Mouse (Mus musculus) liver, embryonic 15.5 days (tissue): ENCODE results near the gene Cep41. TPM values are rescaled to one million over a fixed set of nuclear protein-coding genes. Genes with fewer than 3 reads are reported as not detected.

ENCODE experiments used
- ATAC-seq: fragments of 200-750 bp; cut with Nextera tagmentation; 2 replicates; pipeline ENCODE4 v1.8.0; 2017; ENCODE audit warnings: moderate number of reproducible peaks, mild to moderate bottlenecking, moderate library complexity; ENCODE audit not compliant: insufficient read depth
- H3K27ac ChIP-seq: fragments of 300-500 bp; sonication (generic); replicated peaks from 2 replicates; pipeline ENCODE4 v1.5.1; 2015; ENCODE audit warnings: mild to moderate bottlenecking, inconsistent platforms
- H3K27me3 ChIP-seq: fragments of 300-500 bp; sonication (generic); 2 replicates; pipeline ENCODE4 v1.6.1; 2015; ENCODE audit warnings: mild to moderate bottlenecking, inconsistent platforms
- H3K36me3 ChIP-seq: fragments of 300-500 bp; sonication (generic); replicated peaks from 2 replicates; pipeline ENCODE4 v1.6.1; 2015; ENCODE audit warnings: moderate library complexity, mild to moderate bottlenecking, inconsistent platforms
- H3K4me1 ChIP-seq: fragments of 300-500 bp; sonication (generic); replicated peaks from 2 replicates; pipeline ENCODE4 v1.6.1; 2015; ENCODE audit warnings: inconsistent platforms
- H3K4me2 ChIP-seq: fragments of 300-500 bp; sonication (generic); 2 replicates; pipeline ENCODE4 v1.6.1; 2015; ENCODE audit warnings: moderate library complexity, mild to moderate bottlenecking, inconsistent platforms
- H3K4me3 ChIP-seq: fragments of 300-500 bp; sonication (generic); replicated peaks from 2 replicates; pipeline ENCODE4 v1.5.1; 2015; ENCODE audit warnings: mild to moderate bottlenecking, inconsistent platforms
- H3K9ac ChIP-seq: fragments of 300-500 bp; sonication (generic); 2 replicates; pipeline ENCODE4 v1.6.1; 2015; ENCODE audit warnings: moderate library complexity, mild to moderate bottlenecking, inconsistent platforms
- H3K9me3 ChIP-seq: fragments of 300-500 bp; sonication (generic); replicated peaks from 2 replicates; pipeline ENCODE4 v1.6.1; 2016; ENCODE audit warnings: inconsistent platforms
- WGBS: fragments of 180-500 bp; shearing (Covaris S2); methylation state at CpG from one replicate; pipeline ENCODE4 v1.1.7; 2015; ENCODE audit warnings: mixed read lengths; ENCODE audit not compliant: insufficient replicate concordance; 5-methylcytosine and 5-hydroxymethylcytosine counted together
- polyA plus RNA-seq: library from polyadenylated mRNA; unstranded; fragments of >200 nt; fragmentation: Nextera tagmentation; extraction: Ambion mirVana; gene quantifications from 2 replicates; pipeline ENCODE4 v1.2.1, GENCODE M21; 2015

The Cep41 gene
- polyA plus RNA-seq, 1 experiment from 2014 or later, result 3.8 TPM

GRCm38 (mm10) chr6:30732571-30733130 is 39.1 kb upstream of the Cep41 start:
- H3K9ac ChIP-seq, result no peak overlapping the region
- no peaks in the 10 kb centered on the region for H3K36me3 ChIP-seq
- no peak overlapping the region for H3K27ac ChIP-seq
- H3K4me1 ChIP-seq, result no peaks in the 10 kb centered on the region
- H3K4me3 ChIP-seq, result no peak overlapping the region
- peaks cover 5% of the 10 kb centered on the region; the same call in 1 of the 2 replicates for H3K9me3 ChIP-seq
- ATAC-seq, result no peak
- 47% methylated on average over 18 of the region's 18 CpGs for WGBS
- H3K4me2 ChIP-seq, result no peak overlapping the region
- peaks cover 72% of the 10 kb centered on the region for H3K27me3 ChIP-seq

GRCm38 (mm10) chr6:30730301-30730971 is 36.9 kb upstream of the Cep41 start:
- 55% methylated on average over 12 of the region's 12 CpGs for WGBS

GRCm38 (mm10) chr6:30723331-30723730 is 29.8 kb upstream of the Cep41 start, which contains the start of gene Mest:
TSS of gene Mest (plus strand) at chr6:30723547.
- Histone ChIP-seq H3K4me3 (no peak within 1 kb of the TSS), H3K36me3 (no peaks in the 10 kb centered on the region), H3K9ac (no peak within 1 kb of the TSS), H3K27ac (no peak within 1 kb of the TSS), H3K4me1 (no peaks in the 10 kb centered on the region), H3K27me3 (no peaks in the 10 kb centered on the region), H3K4me2 (no peak within 1 kb of the TSS), H3K9me3 (no peaks in the 10 kb centered on the region)
- no peak for ATAC-seq
- WGBS, result 66% methylated on average over 7 of the region's 7 CpGs

More at GRCm38 (mm10) chr6:30730301-30730971, 36.9 kb upstream of the Cep41 start:
- Histone ChIP-seq H3K36me3 (no peaks in the 10 kb centered on the region), H3K4me1 (no peaks in the 10 kb centered on the region), H3K4me3 (no peak overlapping the region), H3K9ac (no peak overlapping the region), H3K9me3 (no peaks in the 10 kb centered on the region), H3K4me2 (no peak overlapping the region), H3K27me3 (peaks cover 50% of the 10 kb centered on the region), H3K27ac (no peak overlapping the region)
- ATAC-seq, result no peak

GRCm38 (mm10) chr6:30722385-30723164 is 29.0 kb upstream of the Cep41 start:
- WGBS, result 69% methylated on average over 4 of the region's 4 CpGs
- no peak for ATAC-seq
- H3K36me3 ChIP-seq, result no peaks in the 10 kb centered on the region

DNA sequence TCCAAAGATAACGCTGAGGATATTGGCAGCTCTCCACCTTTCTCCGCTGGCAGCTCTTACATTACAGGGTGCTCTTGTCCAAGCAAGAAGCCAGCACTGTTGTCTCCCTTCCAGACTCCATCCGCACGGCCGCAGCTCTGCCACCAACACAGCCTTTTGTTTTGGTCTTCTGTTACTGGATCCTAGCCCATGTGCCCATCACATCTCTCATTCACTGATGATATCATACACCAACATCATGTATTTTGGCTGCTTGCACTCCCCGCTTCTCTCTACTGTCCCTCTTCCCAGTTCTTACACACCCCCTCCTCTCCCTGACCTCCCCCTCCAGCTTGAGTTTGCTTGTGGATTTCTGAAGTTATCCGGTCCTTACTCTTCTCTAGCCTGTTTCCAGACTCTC is 23.2 kb upstream of the Cep41 start:
- Histone ChIP-seq H3K9ac (no peak overlapping the region), H3K4me2 (no peak overlapping the region), H3K9me3 (no peaks in the 10 kb centered on the region), H3K36me3 (no peaks in the 10 kb centered on the region), H3K4me3 (no peak overlapping the region), H3K4me1 (no peaks in the 10 kb centered on the region), H3K27ac (no peak overlapping the region), H3K27me3 (no peaks in the 10 kb centered on the region)
- 73% methylated on average over 7 of the region's 7 CpGs for WGBS
- ATAC-seq, result no peak

More at GRCm38 (mm10) chr6:30722385-30723164, 29.0 kb upstream of the Cep41 start:
- Histone ChIP-seq H3K4me1 (no peaks in the 10 kb centered on the region), H3K27ac (no peak overlapping the region), H3K27me3 (no peaks in the 10 kb centered on the region), H3K4me2 (no peak overlapping the region), H3K4me3 (no peak overlapping the region), H3K9ac (no peak overlapping the region), H3K9me3 (no peaks in the 10 kb centered on the region)

GRCm38 (mm10) chr6:30714891-30715471 is 21.4 kb upstream of the Cep41 start:
- Histone ChIP-seq H3K27me3 (no peaks in the 10 kb centered on the region), H3K4me2 (no peak overlapping the region), H3K27ac (no peak overlapping the region), H3K9ac (no peak overlapping the region), H3K9me3 (no peaks in the 10 kb centered on the region), H3K4me3 (no peak overlapping the region), H3K36me3 (no peaks in the 10 kb centered on the region), H3K4me1 (no peaks in the 10 kb centered on the region)
- no peak for ATAC-seq
- WGBS, result 65% methylated on average over 5 of the region's 5 CpGs

DNA sequence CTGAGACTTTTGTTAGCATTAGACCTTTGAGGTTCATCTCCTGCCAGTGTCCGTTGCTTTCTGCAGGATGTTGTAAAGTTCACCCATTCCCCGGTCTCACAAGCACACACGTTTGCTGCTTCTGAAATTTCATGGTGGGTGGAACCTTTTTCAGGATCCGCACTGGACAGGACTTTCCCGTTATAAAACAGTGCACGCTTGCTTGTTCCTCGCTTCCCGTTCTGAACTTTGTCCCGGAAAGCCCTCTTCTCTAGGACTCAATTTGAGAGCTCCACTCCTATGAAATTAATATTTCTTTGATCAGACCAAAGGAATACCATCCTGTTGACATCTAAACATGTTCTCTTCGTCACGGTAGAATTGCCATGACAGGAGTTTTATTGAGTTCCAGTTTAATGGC is 20.3 kb upstream of the Cep41 start:
- Histone ChIP-seq H3K9ac (no peak overlapping the region), H3K4me3 (no peak overlapping the region), H3K4me1 (no peaks in the 10 kb centered on the region), H3K4me2 (no peak overlapping the region), H3K36me3 (no peaks in the 10 kb centered on the region), H3K9me3 (no peaks in the 10 kb centered on the region), H3K27ac (no peak overlapping the region), H3K27me3 (no peaks in the 10 kb centered on the region)
- ATAC-seq, result no peak
- 67% methylated on average over 11 of the region's 11 CpGs for WGBS

DNA sequence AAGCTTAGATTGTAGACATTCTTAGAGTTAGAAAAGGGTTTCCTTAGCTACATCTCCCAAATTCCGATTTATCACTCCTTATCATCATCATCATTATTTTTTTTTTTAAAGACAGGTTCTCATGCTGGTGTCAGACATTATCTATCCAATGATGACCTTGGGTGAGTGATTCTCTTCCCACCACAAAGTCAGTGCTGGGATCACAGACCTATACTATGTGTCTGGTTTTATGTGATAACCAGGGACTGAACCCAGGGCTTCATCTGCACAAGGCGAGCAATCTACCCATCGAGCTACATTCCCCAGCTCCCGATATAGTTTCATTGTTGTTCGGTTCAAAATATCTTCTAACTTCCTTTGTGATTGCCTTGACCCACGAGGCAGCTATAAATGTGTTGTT is 19.9 kb upstream of the Cep41 start:
- Histone ChIP-seq H3K9ac (no peak overlapping the region), H3K4me1 (no peaks in the 10 kb centered on the region), H3K4me2 (no peak overlapping the region), H3K9me3 (no peaks in the 10 kb centered on the region), H3K27ac (no peak overlapping the region), H3K27me3 (no peaks in the 10 kb centered on the region), H3K36me3 (no peaks in the 10 kb centered on the region), H3K4me3 (no peak overlapping the region)
- no peak for ATAC-seq
- 44% methylated on average over 6 of the region's 6 CpGs for WGBS

DNA sequence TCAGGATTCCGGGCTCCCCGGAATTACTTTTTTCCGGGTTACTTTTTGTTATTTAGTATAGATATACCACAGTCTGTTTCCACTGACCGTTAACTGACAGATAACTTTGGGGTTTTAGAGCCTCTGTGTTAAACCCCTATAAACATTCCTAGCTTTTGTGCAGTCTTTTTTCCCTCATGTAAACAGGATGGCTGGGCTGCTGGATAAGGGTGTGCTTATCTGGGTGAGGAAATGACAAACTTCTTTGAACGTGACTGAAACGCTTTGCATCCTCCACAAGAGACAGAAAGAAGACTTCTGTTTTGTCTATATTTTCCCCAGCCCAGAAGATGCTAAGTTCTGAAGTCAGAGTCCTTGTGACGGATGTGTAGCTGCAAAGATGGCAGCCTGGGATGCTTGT is 18.9 kb upstream of the Cep41 start:
- H3K36me3 ChIP-seq, result no peaks in the 10 kb centered on the region
- H3K9ac ChIP-seq, result no peak overlapping the region
- H3K27me3 ChIP-seq, result no peaks in the 10 kb centered on the region
- WGBS, result 24% methylated on average over 7 of the region's 7 CpGs
- ATAC-seq, result no peak
- no peak overlapping the region for H3K4me2 ChIP-seq
- 0 out of 2 replicates have a peak overlapping the region, but pooled peaks have one; percentile 14 for H3K27ac ChIP-seq
- H3K4me1 ChIP-seq, result no peaks in the 10 kb centered on the region
- H3K9me3 ChIP-seq, result no peaks in the 10 kb centered on the region
- no peak overlapping the region for H3K4me3 ChIP-seq

GRCm38 (mm10) chr6:30711365-30711763 is 17.8 kb upstream of the Cep41 start:
- Histone ChIP-seq H3K9ac (no peak overlapping the region), H3K4me3 (no peak overlapping the region), H3K4me1 (no peaks in the 10 kb centered on the region), H3K36me3 (no peaks in the 10 kb centered on the region), H3K27me3 (no peaks in the 10 kb centered on the region), H3K4me2 (no peak overlapping the region), H3K27ac (no peak overlapping the region), H3K9me3 (no peaks in the 10 kb centered on the region)
- no peak for ATAC-seq
- 63% methylated on average over 10 of the region's 10 CpGs for WGBS
